Mouse (Mus musculus): ENCODE measurements around the gene Gm11938. TPM values are rescaled to one million over a fixed set of nuclear protein-coding genes. Genes with fewer than 3 reads are reported as not detected.

Gm11938 gene
- not detected in 2 replicates for polyA plus RNA-seq (2015; fragmentation: Nextera tagmentation; extraction: Ambion mirVana)

DNA sequence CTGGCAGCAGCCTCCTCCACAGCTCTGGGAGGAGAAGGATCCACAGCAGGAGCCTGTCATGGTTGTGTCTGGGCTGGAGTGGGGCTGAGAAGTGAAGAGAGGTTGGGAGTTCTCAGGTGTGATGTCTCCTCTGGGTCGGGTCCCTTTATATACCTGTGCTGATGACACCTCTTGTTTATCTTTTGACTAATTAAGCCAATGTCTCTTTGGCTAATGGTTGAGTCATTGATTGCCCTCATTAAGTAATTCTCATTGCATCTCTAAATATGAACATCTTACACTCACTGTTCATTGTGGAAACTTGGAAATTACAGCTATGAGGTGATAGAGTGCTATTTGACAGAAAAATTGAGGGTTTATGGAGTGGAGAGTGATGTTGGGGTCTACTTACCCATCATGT, at the start of gene Gm11938:
Gm11938 (minus strand) TSS at position 101 of the 400 bp plus-strand sequence.

GRCm38 (mm10) chr11:99650136-99650535, 47.0 kb upstream of the Gm11938 start, which contains the start of gene Gm11555:
Gene Gm11555 (minus strand): TSS chr11:99650236.

DNA sequence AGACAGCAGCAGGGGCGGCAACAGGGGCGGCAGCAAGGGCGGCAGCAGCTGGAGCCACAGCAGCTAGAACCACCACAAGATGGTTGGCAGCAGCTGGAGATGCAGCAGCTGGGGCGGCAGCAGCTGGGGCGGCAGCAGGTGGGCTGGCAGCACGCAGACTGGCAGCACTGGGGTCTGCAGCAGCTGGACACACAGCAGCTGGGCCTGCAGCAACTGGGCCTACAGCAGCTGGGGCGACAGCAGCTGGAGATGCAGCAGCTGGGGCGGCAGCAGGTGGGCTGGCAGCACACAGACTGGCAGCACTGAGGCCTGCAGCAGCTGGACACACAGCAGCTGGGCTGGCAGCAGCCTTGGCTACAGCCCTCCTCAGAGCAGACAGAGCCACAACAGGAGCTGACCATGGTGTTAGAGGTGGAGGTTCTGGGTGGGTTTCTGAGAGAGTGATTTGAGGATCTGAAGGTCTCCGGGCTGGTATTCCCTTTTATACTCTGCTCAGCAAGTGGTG, 40.6 kb upstream of the Gm11938 start, which contains the start of gene Krtap4-7:
Krtap4-7 (minus strand) TSS at position 455 of the 505 bp plus-strand sequence.

GRCm38 (mm10) chr11:99634653-99635134, 31.6 kb upstream of the Gm11938 start, which contains the start of gene Krtap4-2:
Gene Krtap4-2 (minus strand): TSS chr11:99635084.

GRCm38 (mm10) chr11:99628138-99628537, 25.0 kb upstream of the Gm11938 start, which contains the start of gene Krtap4-1:
Gene Krtap4-1 (minus strand): TSS chr11:99628238.

DNA sequence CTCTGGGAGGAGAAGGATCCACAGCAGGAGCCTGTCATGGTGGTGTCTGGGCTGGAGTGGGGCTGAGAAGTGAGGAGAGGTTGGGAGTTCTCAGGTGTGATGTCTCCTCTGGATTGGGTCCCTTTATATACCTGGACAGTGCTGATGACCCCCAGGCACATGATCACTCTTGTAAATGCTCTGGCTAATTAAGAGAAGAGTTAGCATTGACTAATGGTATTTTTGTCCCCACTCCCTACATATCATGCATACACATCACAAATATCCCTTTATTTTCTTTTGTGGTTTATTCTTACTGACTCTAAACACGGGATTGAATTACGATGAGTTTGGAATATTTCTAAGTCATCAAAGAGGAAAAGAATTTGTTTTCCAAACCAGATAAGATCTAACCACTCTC, 17.2 kb upstream of the Gm11938 start, which contains the start of gene Gm11562:
Gm11562 (minus strand) TSS at position 101 of the 400 bp plus-strand sequence.

DNA sequence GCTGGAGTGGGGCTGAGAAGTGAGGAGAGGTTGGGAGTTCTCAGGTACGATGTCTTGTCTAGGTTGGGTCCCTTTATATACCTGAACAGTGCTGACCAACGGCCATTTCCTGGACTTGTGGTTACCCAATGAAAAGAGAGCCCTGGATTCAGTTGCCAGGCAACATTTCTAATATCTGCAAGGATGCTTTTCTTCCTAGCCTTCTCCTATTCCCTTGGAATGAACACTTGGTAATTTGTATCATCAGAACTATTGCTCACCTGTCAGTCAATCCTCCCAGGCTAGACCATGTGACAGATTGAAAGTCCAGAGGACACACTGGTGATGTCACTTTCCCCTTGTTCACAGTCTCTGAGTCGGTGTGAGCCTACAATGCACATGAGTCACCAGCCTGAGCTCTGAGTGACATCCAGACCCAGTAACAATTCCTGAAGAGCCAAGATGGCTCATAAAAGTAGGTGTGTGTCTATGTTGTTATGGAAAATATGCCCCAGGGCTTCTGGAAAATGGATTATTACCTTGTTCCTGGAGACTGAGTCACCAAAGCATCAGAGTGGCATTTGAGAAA, 11.8 kb upstream of the Gm11938 start, which contains the start of gene Krtap2-4:
Krtap2-4 (minus strand) TSS at position 51 of the 568 bp plus-strand sequence.

GRCm38 (mm10) chr11:99610089-99610488, 7.0 kb upstream of the Gm11938 start, which contains the start of gene Gm11937:
Gene Gm11937 (minus strand): TSS chr11:99610189.

DNA sequence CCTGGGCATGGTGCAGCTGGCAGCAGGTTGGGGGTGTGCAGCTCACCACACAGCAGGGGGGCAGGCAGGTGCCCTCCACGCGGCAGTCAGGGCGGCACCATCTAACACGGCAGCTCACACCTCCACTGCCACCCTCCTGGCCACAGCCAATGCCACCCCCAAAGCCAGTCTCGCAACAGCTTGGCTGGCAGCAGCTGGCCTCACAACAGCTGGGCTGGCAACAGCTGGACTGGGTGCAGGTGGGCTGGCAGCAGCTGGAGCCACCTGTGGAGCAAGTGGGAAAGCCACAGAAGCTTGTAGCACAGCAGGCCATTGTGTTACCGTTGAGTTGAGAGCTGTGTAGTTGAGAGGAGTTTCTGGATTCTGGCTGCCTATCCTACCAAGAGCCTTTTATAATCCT, 5.4 kb downstream of the Gm11938 start, which contains the start of gene Krtap9-3:
Krtap9-3 (minus strand) TSS at position 364 of the 400 bp plus-strand sequence.

DNA sequence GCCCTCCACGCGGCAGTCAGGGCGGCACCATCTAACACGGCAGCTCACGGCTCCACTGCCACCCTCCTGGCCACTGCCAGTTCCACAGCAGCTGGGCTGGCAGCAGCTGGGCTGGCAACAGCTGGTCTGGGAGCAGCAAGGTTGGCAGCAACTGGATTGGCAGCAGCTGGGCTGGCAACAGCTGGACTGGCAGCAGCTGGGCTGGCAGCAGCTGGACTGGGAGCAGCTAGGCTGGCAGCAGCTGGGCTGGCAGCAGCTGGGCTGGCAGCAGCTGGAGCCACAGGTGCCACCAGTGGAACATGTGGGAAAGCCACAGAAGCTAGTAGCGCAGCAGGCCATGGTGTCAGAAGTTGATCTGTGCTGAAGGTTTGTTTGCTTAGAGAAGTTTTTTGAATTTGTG, 12.1 kb downstream of the Gm11938 start, which contains the start of gene Krtap1-3:
Krtap1-3 (minus strand) TSS at position 359 of the 400 bp plus-strand sequence.

DNA sequence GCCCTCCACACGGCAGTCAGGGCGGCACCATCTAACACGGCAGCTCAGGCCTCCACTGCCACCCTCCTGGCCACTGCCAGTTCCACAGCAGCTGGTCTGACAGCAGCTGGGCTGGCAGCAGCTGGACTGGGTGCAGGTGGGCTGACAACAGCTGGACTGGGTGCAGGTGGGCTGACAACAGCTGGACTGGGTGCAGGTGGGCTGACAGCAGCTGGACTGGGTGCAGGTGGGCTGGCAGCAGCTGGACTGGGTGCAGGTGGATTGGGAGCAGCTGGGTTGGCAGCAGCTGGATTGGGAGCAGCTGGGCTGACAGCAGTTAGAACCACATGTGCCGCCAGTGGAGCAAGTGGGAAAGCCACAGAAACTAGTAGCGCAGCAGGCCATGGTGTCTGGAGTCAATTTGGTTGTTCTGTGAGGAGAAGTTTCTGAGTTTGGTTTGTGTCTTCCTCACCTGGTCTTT, 19.8 kb downstream of the Gm11938 start, which contains the start of gene Krtap1-4:
Krtap1-4 (minus strand) TSS at position 410 of the 460 bp plus-strand sequence.

DNA sequence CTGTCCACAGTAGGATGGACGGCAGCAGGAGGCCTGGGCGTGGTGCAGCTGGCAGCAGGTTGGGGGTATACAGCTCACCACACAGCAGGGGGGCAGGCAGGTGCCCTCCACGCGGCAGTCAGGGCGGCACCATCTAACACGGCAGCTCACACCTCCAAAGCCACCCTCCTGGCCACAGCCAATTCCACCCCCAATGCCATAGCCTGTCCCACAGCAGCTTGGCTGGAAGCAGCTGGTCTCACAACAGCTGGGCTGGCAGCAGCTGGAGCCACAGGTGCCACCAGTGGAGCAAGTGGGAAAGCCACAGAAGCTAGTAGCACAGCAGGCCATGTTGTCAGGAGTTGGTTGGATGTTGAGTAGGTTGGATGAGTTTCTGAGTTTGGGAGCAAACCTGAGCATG, 22.5 kb downstream of the Gm11938 start, which contains the start of gene Krtap1-5:
Krtap1-5 (minus strand) TSS at position 381 of the 400 bp plus-strand sequence.

DNA sequence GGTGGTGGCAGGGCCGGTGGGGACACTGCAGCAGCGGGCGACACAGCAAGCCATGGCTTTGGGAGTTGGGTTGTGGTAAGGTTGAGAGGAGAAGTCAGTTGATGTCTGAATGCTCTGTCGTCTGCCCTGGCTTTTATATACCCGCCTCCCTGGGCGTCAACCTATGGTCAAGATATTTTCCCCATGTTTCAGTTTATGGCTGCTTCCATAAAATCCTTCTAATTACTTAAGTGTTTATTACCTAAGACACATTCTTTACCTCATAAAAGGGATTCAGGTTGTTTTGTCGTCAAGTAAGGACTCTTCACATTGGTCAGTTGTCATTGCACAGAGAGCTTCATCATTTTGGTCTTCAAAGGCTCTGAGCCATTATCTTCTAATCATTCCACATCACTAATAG, 36.6 kb downstream of the Gm11938 start, which contains the start of gene Krtap3-1:
Krtap3-1 (minus strand) TSS at position 101 of the 400 bp plus-strand sequence.

DNA sequence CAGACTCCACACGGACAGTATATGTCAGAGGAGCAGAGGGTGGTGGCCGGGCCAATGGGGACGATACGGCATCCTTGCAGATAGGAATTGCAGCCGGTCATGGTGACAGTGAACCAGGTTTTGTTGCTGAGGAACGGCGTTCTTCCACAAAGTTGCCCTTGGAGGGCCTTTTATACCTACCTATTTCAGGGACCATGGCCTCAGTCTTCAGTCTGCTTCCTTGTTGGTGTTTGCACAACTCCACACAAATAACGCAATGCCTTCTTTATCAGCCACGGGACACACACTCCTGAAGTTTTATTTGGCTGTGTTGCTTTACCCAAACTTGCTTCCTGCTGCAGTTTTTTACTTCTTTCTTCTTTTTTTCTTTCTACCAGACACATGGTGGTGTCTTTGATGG, 43.7 kb downstream of the Gm11938 start, which contains the start of gene Gm11939:
Gm11939 (minus strand) TSS at position 101 of the 400 bp plus-strand sequence.

DNA sequence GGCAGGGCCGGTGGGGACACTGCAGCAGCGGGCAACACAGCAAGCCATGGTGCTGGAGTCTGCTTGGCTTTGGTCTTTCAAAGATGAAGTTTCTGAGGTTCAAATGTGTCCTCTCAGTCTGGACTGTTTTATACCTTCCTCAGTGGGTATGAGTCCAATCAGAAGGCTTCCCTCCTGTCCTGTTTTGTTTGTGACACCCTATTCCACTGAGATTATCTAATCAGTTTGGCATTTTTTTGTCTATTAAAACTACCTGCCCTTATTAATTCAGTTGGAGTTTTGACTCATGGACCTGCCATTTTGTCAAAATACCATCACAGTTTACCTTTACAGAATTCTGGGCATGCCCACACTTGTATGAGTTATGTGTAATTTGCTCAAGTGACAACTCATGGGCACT, 46.4 kb downstream of the Gm11938 start, which contains the start of gene Krtap3-2:
Krtap3-2 (minus strand) TSS at position 101 of the 400 bp plus-strand sequence.

Other genes starting within 250 kb of the Gm11938 start
- gene Krt28, start 228.4 kb downstream of the Gm11938 start, polyA plus RNA-seq (2015; fragmentation: Nextera tagmentation; extraction: Ambion mirVana) = 0.10 TPM in 1 of 2 replicates, not detected in the other
- 13.5 and 14.5 TPM in 2 replicates for gene Krt10, start 213.9 kb downstream of the Gm11938 start, polyA plus RNA-seq (2015; fragmentation: Nextera tagmentation; extraction: Ambion mirVana)
- gene Krt12, start 181.0 kb downstream of the Gm11938 start, polyA plus RNA-seq (2015; fragmentation: Nextera tagmentation; extraction: Ambion mirVana) = not detected in 2 replicates
- 71.7 and 82.2 TPM in 2 replicates for gene Krt20, start 165.2 kb downstream of the Gm11938 start, polyA plus RNA-seq (2015; fragmentation: Nextera tagmentation; extraction: Ambion mirVana)
- gene Krt23, start 110.2 kb downstream of the Gm11938 start, polyA plus RNA-seq (2015; fragmentation: Nextera tagmentation; extraction: Ambion mirVana) = 2.6 and 3.4 TPM in 2 replicates
- not detected in 2 replicates for gene Krt39, start 82.0 kb downstream of the Gm11938 start, polyA plus RNA-seq (2015; fragmentation: Nextera tagmentation; extraction: Ambion mirVana)
- not detected in 2 replicates for gene Krt40, start 60.1 kb downstream of the Gm11938 start, polyA plus RNA-seq (2015; fragmentation: Nextera tagmentation; extraction: Ambion mirVana)
- gene Krtap3-3, start 52.4 kb downstream of the Gm11938 start, polyA plus RNA-seq (2015; fragmentation: Nextera tagmentation; extraction: Ambion mirVana) = not detected in 2 replicates
- not detected in 2 replicates for gene Krtap3-2, start 46.5 kb downstream of the Gm11938 start, polyA plus RNA-seq (2015; fragmentation: Nextera tagmentation; extraction: Ambion mirVana)
- not detected in 2 replicates for gene Gm11939, start 43.8 kb downstream of the Gm11938 start, polyA plus RNA-seq (2015; fragmentation: Nextera tagmentation; extraction: Ambion mirVana)
- gene Krtap3-1, start 36.7 kb downstream of the Gm11938 start, polyA plus RNA-seq (2015; fragmentation: Nextera tagmentation; extraction: Ambion mirVana) = not detected in 2 replicates
- gene Krtap1-5, start 22.3 kb downstream of the Gm11938 start, polyA plus RNA-seq (2015; fragmentation: Nextera tagmentation; extraction: Ambion mirVana) = 0.12 TPM in 1 of 2 replicates, not detected in the other
- not detected in 2 replicates for gene Krtap1-4, start 19.7 kb downstream of the Gm11938 start, polyA plus RNA-seq (2015; fragmentation: Nextera tagmentation; extraction: Ambion mirVana)
- gene Krtap1-3, start 12.0 kb downstream of the Gm11938 start, polyA plus RNA-seq (2015; fragmentation: Nextera tagmentation; extraction: Ambion mirVana) = not detected in 2 replicates
- not detected in 2 replicates for gene Krtap9-3, start 5.2 kb downstream of the Gm11938 start, polyA plus RNA-seq (2015; fragmentation: Nextera tagmentation; extraction: Ambion mirVana)
- gene Gm11937, start 6.9 kb upstream of the Gm11938 start, polyA plus RNA-seq (2015; fragmentation: Nextera tagmentation; extraction: Ambion mirVana) = not detected in 2 replicates
- gene Krtap2-4, start 11.5 kb upstream of the Gm11938 start, polyA plus RNA-seq (2015; fragmentation: Nextera tagmentation; extraction: Ambion mirVana) = not detected in 2 replicates
- gene Gm11562, start 17.1 kb upstream of the Gm11938 start, polyA plus RNA-seq (2015; fragmentation: Nextera tagmentation; extraction: Ambion mirVana) = not detected in 2 replicates
- not detected in 2 replicates for gene Krtap4-1, start 24.9 kb upstream of the Gm11938 start, polyA plus RNA-seq (2015; fragmentation: Nextera tagmentation; extraction: Ambion mirVana)
- not detected in 2 replicates for gene Krtap4-2, start 31.8 kb upstream of the Gm11938 start, polyA plus RNA-seq (2015; fragmentation: Nextera tagmentation; extraction: Ambion mirVana)
- not detected in 2 replicates for gene Krtap4-7, start 40.8 kb upstream of the Gm11938 start, polyA plus RNA-seq (2015; fragmentation: Nextera tagmentation; extraction: Ambion mirVana)
- not detected in 2 replicates for gene Gm11555, start 46.9 kb upstream of the Gm11938 start, polyA plus RNA-seq (2015; fragmentation: Nextera tagmentation; extraction: Ambion mirVana)
- gene Gm11563, start 55.7 kb upstream of the Gm11938 start, polyA plus RNA-seq (2015; fragmentation: Nextera tagmentation; extraction: Ambion mirVana) = not detected in 2 replicates
- not detected in 2 replicates for gene Krtap4-6, start 62.7 kb upstream of the Gm11938 start, polyA plus RNA-seq (2015; fragmentation: Nextera tagmentation; extraction: Ambion mirVana)
- gene Gm14190, start 87.4 kb upstream of the Gm11938 start, polyA plus RNA-seq (2015; fragmentation: Nextera tagmentation; extraction: Ambion mirVana) = not detected in 2 replicates
- gene Gm14180, start 131.0 kb upstream of the Gm11938 start, polyA plus RNA-seq (2015; fragmentation: Nextera tagmentation; extraction: Ambion mirVana) = not detected in 2 replicates
- gene Gm11595, start 169.6 kb upstream of the Gm11938 start, polyA plus RNA-seq (2015; fragmentation: Nextera tagmentation; extraction: Ambion mirVana) = not detected in 2 replicates
- not detected in 2 replicates for gene Krtap4-8, start 177.4 kb upstream of the Gm11938 start, polyA plus RNA-seq (2015; fragmentation: Nextera tagmentation; extraction: Ambion mirVana)
- gene Krtap4-9, start 181.9 kb upstream of the Gm11938 start, polyA plus RNA-seq (2015; fragmentation: Nextera tagmentation; extraction: Ambion mirVana) = not detected in 2 replicates
- not detected in 2 replicates for gene Gm11596, start 190.2 kb upstream of the Gm11938 start, polyA plus RNA-seq (2015; fragmentation: Nextera tagmentation; extraction: Ambion mirVana)
- gene Gm11569, start 195.6 kb upstream of the Gm11938 start, polyA plus RNA-seq (2015; fragmentation: Nextera tagmentation; extraction: Ambion mirVana) = not detected in 2 replicates
- gene Gm11554, start 201.1 kb upstream of the Gm11938 start, polyA plus RNA-seq (2015; fragmentation: Nextera tagmentation; extraction: Ambion mirVana) = not detected in 2 replicates
- not detected in 2 replicates for gene Krtap4-13, start 206.6 kb upstream of the Gm11938 start, polyA plus RNA-seq (2015; fragmentation: Nextera tagmentation; extraction: Ambion mirVana)
- not detected in 2 replicates for gene Gm11564, start 212.4 kb upstream of the Gm11938 start, polyA plus RNA-seq (2015; fragmentation: Nextera tagmentation; extraction: Ambion mirVana)
- gene 2300003K06Rik, start 234.8 kb upstream of the Gm11938 start, polyA plus RNA-seq (2015; fragmentation: Nextera tagmentation; extraction: Ambion mirVana) = not detected in 2 replicates
- gene Krtap4-16, start 248.3 kb upstream of the Gm11938 start, polyA plus RNA-seq (2015; fragmentation: Nextera tagmentation; extraction: Ambion mirVana) = not detected in 2 replicates